Mouse (Mus musculus): Measurements from ENCODE around the gene 5730480H06Rik. TPM values are rescaled to one million over a fixed set of nuclear protein-coding genes. Genes with fewer than 3 reads are reported as not detected.

5730480H06Rik gene
- total RNA-seq (2017): 7.5 to 10.7 TPM (median 9.4 TPM) in 3 replicates

- ATAC-seq (replicated peaks; ENCODE audit: insufficient number of reproducible peaks, low FRiP score, low TSS enrichment, poor library complexity, severe bottlenecking): no peak
These were observed at the start of gene 5730480H06Rik for GRCm38 (mm10) chr5:48327652-48328051. Gene 5730480H06Rik, plus strand, starts transcription at chr5:48327952.

GRCm38 (mm10) chr5:48301186-48301585 lies 26.6 kb upstream of the 5730480H06Rik start:
- ATAC-seq (replicated peaks; ENCODE audit: insufficient number of reproducible peaks, low FRiP score, low TSS enrichment, poor library complexity, severe bottlenecking): no peak

GRCm38 (mm10) chr5:48315057-48315602 lies 12.6 kb upstream of the 5730480H06Rik start:
- ATAC-seq (replicated peaks; ENCODE audit: insufficient number of reproducible peaks, low FRiP score, low TSS enrichment, poor library complexity, severe bottlenecking): no peak

GRCm38 (mm10) chr5:48320597-48320996 lies 7.2 kb upstream of the 5730480H06Rik start:
- no peak for ATAC-seq (replicated peaks; ENCODE audit: insufficient number of reproducible peaks, low FRiP score, low TSS enrichment, poor library complexity, severe bottlenecking)

GRCm38 (mm10) chr5:48326221-48326620 lies 1.5 kb upstream of the 5730480H06Rik start:
- ATAC-seq (replicated peaks; ENCODE audit: insufficient number of reproducible peaks, low FRiP score, low TSS enrichment, poor library complexity, severe bottlenecking): no peak

- no peak for ATAC-seq (replicated peaks; ENCODE audit: insufficient number of reproducible peaks, low FRiP score, low TSS enrichment, poor library complexity, severe bottlenecking)
These were observed 2.0 kb downstream of the 5730480H06Rik start for GRCm38 (mm10) chr5:48329751-48330150.

GRCm38 (mm10) chr5:48330817-48331216 lies 3.1 kb downstream of the 5730480H06Rik start:
- ATAC-seq (replicated peaks; ENCODE audit: insufficient number of reproducible peaks, low FRiP score, low TSS enrichment, poor library complexity, severe bottlenecking): no peak

GRCm38 (mm10) chr5:48331441-48331840 lies 3.7 kb downstream of the 5730480H06Rik start:
- peak; percentile 53; the same call in 1 of the 2 replicates for ATAC-seq (replicated peaks; ENCODE audit: insufficient number of reproducible peaks, low FRiP score, low TSS enrichment, poor library complexity, severe bottlenecking)

GRCm38 (mm10) chr5:48333407-48333806 lies 5.7 kb downstream of the 5730480H06Rik start:
- ATAC-seq (replicated peaks; ENCODE audit: insufficient number of reproducible peaks, low FRiP score, low TSS enrichment, poor library complexity, severe bottlenecking): no peak

GRCm38 (mm10) chr5:48333884-48334513 lies 6.2 kb downstream of the 5730480H06Rik start:
- no peak for ATAC-seq (replicated peaks; ENCODE audit: insufficient number of reproducible peaks, low FRiP score, low TSS enrichment, poor library complexity, severe bottlenecking)

GRCm38 (mm10) chr5:48340808-48341433 lies 13.2 kb downstream of the 5730480H06Rik start:
- no peak for ATAC-seq (replicated peaks; ENCODE audit: insufficient number of reproducible peaks, low FRiP score, low TSS enrichment, poor library complexity, severe bottlenecking)

GRCm38 (mm10) chr5:48345095-48345982 lies 17.6 kb downstream of the 5730480H06Rik start:
- no peak for ATAC-seq (replicated peaks; ENCODE audit: insufficient number of reproducible peaks, low FRiP score, low TSS enrichment, poor library complexity, severe bottlenecking)

GRCm38 (mm10) chr5:48345983-48346648 lies 18.4 kb downstream of the 5730480H06Rik start:
- no peak for ATAC-seq (replicated peaks; ENCODE audit: insufficient number of reproducible peaks, low FRiP score, low TSS enrichment, poor library complexity, severe bottlenecking)

GRCm38 (mm10) chr5:48349309-48349708 lies 21.6 kb downstream of the 5730480H06Rik start:
- no peak for ATAC-seq (replicated peaks; ENCODE audit: insufficient number of reproducible peaks, low FRiP score, low TSS enrichment, poor library complexity, severe bottlenecking)

- peak; percentile 99 for ATAC-seq (replicated peaks; ENCODE audit: insufficient number of reproducible peaks, low FRiP score, low TSS enrichment, poor library complexity, severe bottlenecking)
These were observed 44.4 kb downstream of the 5730480H06Rik start for GRCm38 (mm10) chr5:48371890-48372766.

- ATAC-seq (replicated peaks; ENCODE audit: insufficient number of reproducible peaks, low FRiP score, low TSS enrichment, poor library complexity, severe bottlenecking): no peak
These were observed 74.7 kb downstream of the 5730480H06Rik start for GRCm38 (mm10) chr5:48402497-48402896.

GRCm38 (mm10) chr5:48408276-48408675 lies 80.5 kb downstream of the 5730480H06Rik start:
- no peak for ATAC-seq (replicated peaks; ENCODE audit: insufficient number of reproducible peaks, low FRiP score, low TSS enrichment, poor library complexity, severe bottlenecking)

GRCm38 (mm10) chr5:48410348-48410747 lies 82.6 kb downstream of the 5730480H06Rik start:
- ATAC-seq (replicated peaks; ENCODE audit: insufficient number of reproducible peaks, low FRiP score, low TSS enrichment, poor library complexity, severe bottlenecking): no peak
